Mouse (Mus musculus) heart, embryonic 10.5 days (tissue): ENCODE data around the gene Myo18b. TPM values are rescaled to one million over a fixed set of nuclear protein-coding genes. Genes with fewer than 3 reads are reported as not detected.

Experiments used
- DNase-seq: peaks from one replicate; pipeline ENCODE4 v3.0.0-alpha.2; 2017; ENCODE audit warnings: low spot score
- H3K27ac ChIP-seq: fragments of 300-500 bp; sonication (generic); 2 replicates; pipeline ENCODE4 v1.5.1; 2016; ENCODE audit warnings: mild to moderate bottlenecking
- H3K27me3 ChIP-seq: fragments of 300-500 bp; sonication (generic); 2 replicates; pipeline ENCODE4 v1.6.1; 2016; ENCODE audit warnings: mild to moderate bottlenecking; ENCODE audit not compliant: poor library complexity, insufficient read depth, severe bottlenecking
- H3K36me3 ChIP-seq: fragments of 300-500 bp; sonication (generic); 2 replicates; pipeline ENCODE4 v1.6.1; 2016; ENCODE audit warnings: mild to moderate bottlenecking, moderate library complexity
- H3K4me1 ChIP-seq: fragments of 300-500 bp; sonication (generic); 2 replicates; pipeline ENCODE4 v1.6.1; 2016; ENCODE audit warnings: mild to moderate bottlenecking
- H3K4me3 ChIP-seq: fragments of 300-500 bp; sonication (generic); 2 replicates; pipeline ENCODE4 v1.5.1; 2016; ENCODE audit warnings: mild to moderate bottlenecking, moderate library complexity
- H3K9me3 ChIP-seq: fragments of 300-500 bp; sonication (generic); 2 replicates; pipeline ENCODE4 v1.6.1; 2016; ENCODE audit warnings: mild to moderate bottlenecking, moderate library complexity
- WGBS: fragments of 180-500 bp; shearing (Covaris S2); methylation state at CpG from one replicate; pipeline ENCODE4 v1.1.7; 2016; 5-methylcytosine and 5-hydroxymethylcytosine counted together
- polyA plus RNA-seq: library from polyadenylated mRNA; unstranded; fragments of >200 nt; fragmentation: Nextera tagmentation; extraction: Ambion mirVana; gene quantifications from 2 replicates; pipeline ENCODE4 v1.2.1, GENCODE M21; 2016

Gene Myo18b
- polyA plus RNA-seq, 1 experiment from 2014 or later = 17.0 TPM

DNA sequence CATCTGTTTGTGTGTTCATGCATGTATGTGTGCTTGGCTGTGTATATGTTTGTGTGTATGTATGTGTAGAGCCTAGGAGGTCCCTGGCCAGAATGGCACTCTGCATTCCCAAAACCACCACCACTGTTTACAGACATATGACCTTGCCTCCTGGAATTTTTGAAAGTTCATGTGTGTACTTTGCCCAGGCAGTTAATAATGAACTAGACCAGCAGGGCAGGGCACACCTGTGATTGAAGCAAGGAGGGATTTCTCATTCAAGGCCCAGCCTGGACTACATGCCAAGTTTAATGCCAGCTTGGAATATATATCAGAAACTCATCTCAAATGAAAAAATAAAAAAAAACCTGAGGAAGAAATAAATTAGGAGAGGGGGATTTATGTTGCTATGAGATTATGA, 25.8 kb upstream of the Myo18b start:
- no peaks in the 10 kb centered on the region for H3K9me3 ChIP-seq
- no peak overlapping the region for H3K4me3 ChIP-seq
- peaks cover 8% of the 10 kb centered on the region; the same call in 1 of the 2 replicates for H3K36me3 ChIP-seq
- no peak for DNase-seq
- peaks cover 32% of the 10 kb centered on the region for H3K4me1 ChIP-seq
- H3K27me3 ChIP-seq = no peaks in the 10 kb centered on the region
- H3K27ac ChIP-seq = no peak overlapping the region

GRCm38 (mm10) chr5:112910381-112910780, 14.2 kb upstream of the Myo18b start:
- no peak for DNase-seq
- 88% methylated on average over 5 of the region's 5 CpGs for WGBS
- 0 out of 2 replicates have a peak, but pooled peaks cover 5% of the 10 kb centered on the region for H3K36me3 ChIP-seq

DNA sequence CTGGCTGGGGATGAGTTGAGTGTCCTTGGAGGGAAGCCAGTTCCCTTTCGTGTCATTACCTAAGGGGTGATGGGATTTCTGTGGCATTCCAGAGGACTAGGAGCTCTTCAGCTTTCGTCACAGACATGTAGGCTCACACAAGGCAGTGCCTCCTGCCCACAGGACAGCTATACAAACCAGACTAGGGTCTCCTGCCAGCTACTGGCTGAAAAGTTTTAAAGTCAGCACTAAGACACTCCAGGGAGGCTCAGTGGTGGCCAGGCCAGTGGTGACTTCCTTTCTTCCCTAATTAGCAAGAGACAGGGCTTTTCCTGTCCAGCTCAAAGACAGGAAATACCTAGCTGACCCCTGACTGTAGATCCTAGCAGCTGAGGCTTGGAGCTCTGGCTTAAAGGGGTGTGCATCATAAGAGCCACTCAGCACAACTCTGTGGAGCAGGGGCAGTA, 12.0 kb upstream of the Myo18b start:
- no peaks in the 10 kb centered on the region for H3K27me3 ChIP-seq
- no peaks in the 10 kb centered on the region for H3K36me3 ChIP-seq
- H3K9me3 ChIP-seq = no peaks in the 10 kb centered on the region
- H3K4me1 ChIP-seq = peaks cover 22% of the 10 kb centered on the region
- WGBS = 14% methylated on average over 2 of the region's 2 CpGs
- 0 out of 2 replicates have a peak overlapping the region, but pooled peaks have one; percentile 3 for H3K4me3 ChIP-seq
- DNase-seq = no peak
- peak overlapping the region; percentile 81 for H3K27ac ChIP-seq

More at GRCm38 (mm10) chr5:112910381-112910780, 14.2 kb upstream of the Myo18b start:
- no peak overlapping the region for H3K4me3 ChIP-seq
- no peaks in the 10 kb centered on the region for H3K9me3 ChIP-seq
- H3K27me3 ChIP-seq = no peaks in the 10 kb centered on the region
- H3K4me1 ChIP-seq = peaks cover 36% of the 10 kb centered on the region
- no peak overlapping the region for H3K27ac ChIP-seq

GRCm38 (mm10) chr5:112907504-112907903, 11.3 kb upstream of the Myo18b start:
- Histone ChIP-seq H3K4me1 (peaks cover 22% of the 10 kb centered on the region), H3K4me3 (no peak overlapping the region), H3K27ac (peak overlapping the region; percentile 81; the same call in 1 of the 2 replicates), H3K9me3 (no peaks in the 10 kb centered on the region), H3K36me3 (no peaks in the 10 kb centered on the region), H3K27me3 (no peaks in the 10 kb centered on the region)
- 71% methylated on average over 6 of the region's 6 CpGs for WGBS
- no peak for DNase-seq

DNA sequence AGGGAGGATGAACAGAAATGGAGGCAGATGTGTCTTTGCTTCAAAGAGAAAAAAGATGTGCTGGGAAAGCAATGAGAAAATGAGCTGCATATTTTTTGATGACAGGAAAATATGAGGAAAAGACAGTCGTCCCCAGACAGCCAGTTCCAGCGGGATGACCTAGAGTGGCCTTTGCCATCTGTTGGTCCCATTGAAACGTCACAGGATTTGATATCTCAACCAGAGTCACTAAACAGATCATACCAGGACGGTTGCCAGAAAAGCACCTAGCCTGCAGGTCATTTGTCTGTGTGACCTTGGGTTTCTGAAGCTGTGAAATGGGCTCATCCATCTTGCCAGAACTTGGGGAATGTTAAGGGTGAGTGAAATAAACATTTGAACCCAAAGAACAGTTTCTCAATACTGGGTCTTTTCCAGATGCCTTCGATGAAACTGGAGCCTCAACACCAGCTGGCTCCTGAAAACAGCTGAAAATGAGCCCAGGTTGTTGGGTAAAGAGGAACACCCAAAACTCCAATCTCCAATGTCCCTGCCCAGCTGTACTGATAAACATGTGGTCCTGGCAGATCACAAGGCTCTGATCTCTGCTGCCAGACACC, 2.6 kb downstream of the Myo18b start:
- Histone ChIP-seq H3K27ac (no peak overlapping the region), H3K27me3 (no peaks in the 10 kb centered on the region), H3K36me3 (peaks cover 30% of the 10 kb centered on the region), H3K9me3 (no peaks in the 10 kb centered on the region), H3K4me1 (peaks cover 45% of the 10 kb centered on the region), H3K4me3 (no peak overlapping the region)
- WGBS = 75% methylated on average over 5 of the region's 5 CpGs
- DNase-seq = no peak

DNA sequence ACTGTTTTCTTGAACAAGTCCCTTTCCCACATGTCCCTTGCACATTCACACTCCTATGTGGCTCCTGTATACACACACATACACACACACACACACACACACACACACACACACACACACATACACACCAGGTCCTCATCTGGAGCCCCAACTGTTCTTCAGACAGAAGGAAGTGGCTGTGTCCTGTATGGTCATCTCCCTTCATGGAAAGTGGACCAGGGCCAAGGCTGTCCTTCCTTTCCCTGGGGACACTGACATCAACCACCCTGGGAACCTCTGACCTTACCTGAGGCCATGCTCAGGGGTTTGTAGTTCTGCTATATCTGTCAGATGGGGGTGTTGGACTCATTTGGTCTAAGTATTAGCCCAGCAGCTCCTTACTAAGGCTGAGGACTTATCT, 3.8 kb downstream of the Myo18b start:
- peaks cover 40% of the 10 kb centered on the region for H3K36me3 ChIP-seq
- H3K27me3 ChIP-seq = no peaks in the 10 kb centered on the region
- peaks cover 56% of the 10 kb centered on the region for H3K4me1 ChIP-seq
- DNase-seq = no peak
- no peak overlapping the region for H3K4me3 ChIP-seq
- no peaks in the 10 kb centered on the region for H3K9me3 ChIP-seq
- H3K27ac ChIP-seq = no peak overlapping the region

DNA sequence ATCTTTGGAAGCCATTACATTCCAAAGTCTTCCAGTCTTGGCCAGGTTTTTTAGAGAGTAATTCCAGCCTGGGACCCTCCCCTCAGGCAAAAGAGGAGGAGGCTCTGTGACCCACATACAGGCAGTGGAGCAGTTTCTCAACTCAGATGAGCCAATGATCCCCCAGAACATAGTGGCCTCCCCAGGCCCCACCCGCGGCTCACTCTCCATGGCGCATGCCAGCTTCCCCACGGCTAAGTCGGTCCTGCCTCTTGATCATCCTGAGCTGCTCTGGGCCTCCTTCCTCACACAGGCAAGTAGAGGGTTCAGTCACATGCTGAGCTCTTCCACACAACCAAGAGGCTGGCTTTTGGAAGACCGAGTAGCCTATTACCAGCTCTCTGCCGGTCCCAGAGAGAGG, 7.5 kb downstream of the Myo18b start:
- peaks cover 58% of the 10 kb centered on the region for H3K4me1 ChIP-seq
- 50% methylated on average over 7 of the region's 7 CpGs for WGBS
- H3K27ac ChIP-seq = no peak overlapping the region

GRCm38 (mm10) chr5:112886687-112887491, 9.3 kb downstream of the Myo18b start:
- 57% methylated on average over 17 of the region's 17 CpGs for WGBS
- Histone ChIP-seq H3K27ac (peak overlapping the region; percentile 32; the same call in 1 of the 2 replicates), H3K27me3 (no peaks in the 10 kb centered on the region), H3K4me1 (peaks cover 48% of the 10 kb centered on the region), H3K4me3 (no peak overlapping the region), H3K36me3 (peaks cover 34% of the 10 kb centered on the region), H3K9me3 (no peaks in the 10 kb centered on the region)
- no peak for DNase-seq

More for the DNA sequence above, 7.5 kb downstream of the Myo18b start:
- no peak for DNase-seq
- Histone ChIP-seq H3K36me3 (peaks cover 40% of the 10 kb centered on the region), H3K4me3 (no peak overlapping the region), H3K9me3 (no peaks in the 10 kb centered on the region), H3K27me3 (no peaks in the 10 kb centered on the region)

DNA sequence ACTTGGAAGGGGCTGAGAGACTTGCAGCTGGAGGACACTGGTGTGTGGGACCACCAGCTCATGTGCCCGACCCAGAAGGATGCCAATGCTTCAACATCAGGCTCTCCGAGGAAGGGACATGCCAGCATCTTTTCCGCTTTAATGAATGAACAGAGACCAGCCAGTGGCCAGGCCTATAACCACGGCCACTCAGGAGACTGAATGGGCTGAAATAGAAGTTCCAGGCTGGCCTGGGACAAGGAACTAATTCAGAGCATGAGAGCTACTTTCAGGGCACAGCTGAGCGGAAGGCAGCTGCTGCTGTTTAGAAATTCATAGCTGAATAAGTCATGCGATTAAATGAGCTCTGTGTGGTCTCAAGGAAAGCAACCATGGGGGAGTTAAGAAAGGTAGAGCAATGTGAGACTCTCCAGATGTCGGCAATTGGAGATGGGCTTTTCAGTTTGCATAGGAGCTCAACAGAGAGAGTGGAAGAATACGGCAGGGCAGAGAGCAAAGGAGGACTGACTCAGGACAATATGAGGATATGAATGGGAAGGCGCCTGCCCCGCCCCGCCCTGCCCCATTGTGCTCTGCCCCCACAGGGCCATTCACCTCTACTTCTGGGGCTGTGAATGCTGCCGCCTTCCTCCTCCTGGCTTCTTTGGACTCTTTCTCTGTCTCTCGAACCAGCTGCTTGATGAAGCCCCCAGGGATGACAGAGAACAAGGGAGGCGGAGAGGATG, 18.6 kb downstream of the Myo18b start:
- no peak overlapping the region for H3K27ac ChIP-seq
- no peak for DNase-seq
- peaks cover 11% of the 10 kb centered on the region; the same call in 1 of the 2 replicates for H3K27me3 ChIP-seq
- no peaks in the 10 kb centered on the region for H3K9me3 ChIP-seq
- H3K4me3 ChIP-seq = no peak overlapping the region
- 79% methylated on average over 14 of the region's 14 CpGs for WGBS
- H3K36me3 ChIP-seq = peaks cover 62% of the 10 kb centered on the region
- peaks cover 41% of the 10 kb centered on the region for H3K4me1 ChIP-seq

DNA sequence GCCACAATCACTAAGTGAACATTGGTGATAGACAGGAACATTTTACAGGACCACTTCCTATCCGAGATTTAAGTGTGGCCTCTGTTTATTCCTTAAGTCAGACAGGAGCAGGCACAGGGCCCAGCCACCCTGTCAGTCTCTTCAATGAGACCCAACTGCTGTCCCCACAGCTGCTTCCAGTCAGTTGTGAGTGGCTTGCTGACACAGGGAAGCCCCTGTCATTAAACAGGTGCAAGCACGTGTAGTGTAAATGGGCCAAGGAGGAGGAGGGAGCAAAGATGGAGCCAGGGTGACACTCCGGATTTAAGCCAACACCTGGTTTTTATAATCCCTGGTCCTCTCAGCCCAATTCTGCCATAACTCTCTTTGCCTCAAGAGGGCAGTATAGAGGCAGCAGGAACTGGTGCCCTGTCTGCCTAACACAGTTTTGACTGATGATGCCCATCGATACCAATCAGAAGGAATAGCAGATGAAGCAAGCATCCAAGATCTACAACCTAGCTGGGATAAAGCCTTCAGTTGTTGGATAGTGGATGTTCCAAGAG, 19.2 kb downstream of the Myo18b start:
- no peak overlapping the region for H3K4me3 ChIP-seq
- H3K4me1 ChIP-seq = peaks cover 47% of the 10 kb centered on the region
- H3K27ac ChIP-seq = no peak overlapping the region
- peaks cover 11% of the 10 kb centered on the region; the same call in 1 of the 2 replicates for H3K27me3 ChIP-seq
- peaks cover 62% of the 10 kb centered on the region for H3K36me3 ChIP-seq
- DNase-seq = no peak
- WGBS = 33% methylated on average over 4 of the region's 4 CpGs
- H3K9me3 ChIP-seq = no peaks in the 10 kb centered on the region

DNA sequence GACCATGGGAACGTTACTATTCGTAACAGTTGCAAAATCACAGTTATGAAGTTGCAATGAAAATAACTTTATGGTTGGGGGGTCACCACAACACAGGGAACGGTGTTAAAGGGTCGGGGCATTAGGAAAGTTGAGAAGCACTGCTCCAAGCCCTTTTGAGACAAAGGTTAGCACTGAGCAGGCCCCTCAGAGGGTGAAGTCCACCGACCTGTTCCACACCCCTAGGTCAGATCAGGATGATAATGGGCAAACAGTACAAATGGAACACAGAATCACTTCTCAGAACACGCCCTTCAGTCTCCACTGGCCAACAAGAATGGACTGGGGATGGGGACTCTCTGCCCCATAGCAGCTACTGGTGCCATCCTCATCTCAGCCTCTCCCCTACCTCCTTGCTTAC, 23.2 kb downstream of the Myo18b start:
- no peak overlapping the region for H3K4me3 ChIP-seq
- H3K4me1 ChIP-seq = peaks cover 25% of the 10 kb centered on the region
- no peak overlapping the region for H3K27ac ChIP-seq
- WGBS = 72% methylated on average over 6 of the region's 6 CpGs
- H3K27me3 ChIP-seq = peaks cover 19% of the 10 kb centered on the region; the same call in 1 of the 2 replicates
- DNase-seq = no peak
- no peaks in the 10 kb centered on the region for H3K9me3 ChIP-seq
- H3K36me3 ChIP-seq = peaks cover 79% of the 10 kb centered on the region

GRCm38 (mm10) chr5:112870729-112871128, 25.4 kb downstream of the Myo18b start:
- no peak overlapping the region for H3K27ac ChIP-seq
- WGBS = 24% methylated on average over 9 of the region's 9 CpGs
- no peaks in the 10 kb centered on the region for H3K9me3 ChIP-seq
- peaks cover 25% of the 10 kb centered on the region for H3K4me1 ChIP-seq
- DNase-seq = no peak
- peaks cover 79% of the 10 kb centered on the region for H3K36me3 ChIP-seq
- H3K4me3 ChIP-seq = no peak overlapping the region
- peaks cover 21% of the 10 kb centered on the region; the same call in 1 of the 2 replicates for H3K27me3 ChIP-seq
